Mouse (Mus musculus): ENCODE data around the gene Plekhj1.
A peak's percentile ranks its signal among the peaks of the same experiment; 100 is the strongest.

Gene Plekhj1

DNA sequence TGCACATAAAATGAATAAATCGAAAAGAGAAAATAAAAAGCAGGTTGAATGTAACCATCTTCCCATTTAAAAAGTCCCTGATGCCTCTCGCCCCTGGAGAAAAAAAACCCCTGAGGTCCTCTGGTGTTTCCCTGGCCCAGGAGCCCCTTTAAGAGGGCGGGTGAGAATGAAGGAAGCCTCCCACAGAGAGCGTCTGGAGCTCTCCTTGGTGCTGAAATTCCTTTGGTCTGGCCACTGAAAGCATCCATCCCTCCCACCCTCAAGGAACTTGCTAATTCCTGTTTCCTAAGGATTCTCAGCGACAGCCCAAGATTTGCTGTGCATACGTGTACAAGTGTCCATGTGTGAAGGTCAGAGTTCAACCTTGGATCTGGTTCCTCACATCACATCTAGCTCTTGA lies 49.8 kb downstream of the Plekhj1 start:
- DNase-seq (ENCODE audit: low read depth) = peak; percentile 69

- DNase-seq (ENCODE audit: low read depth) = peak; percentile 87
Observed at GRCm38 (mm10) chr10:80747410-80747809, 51.0 kb downstream of the Plekhj1 start.
